Mouse (Mus musculus): Measurements from ENCODE around the gene Pou5f1.

Gene Pou5f1

DNA sequence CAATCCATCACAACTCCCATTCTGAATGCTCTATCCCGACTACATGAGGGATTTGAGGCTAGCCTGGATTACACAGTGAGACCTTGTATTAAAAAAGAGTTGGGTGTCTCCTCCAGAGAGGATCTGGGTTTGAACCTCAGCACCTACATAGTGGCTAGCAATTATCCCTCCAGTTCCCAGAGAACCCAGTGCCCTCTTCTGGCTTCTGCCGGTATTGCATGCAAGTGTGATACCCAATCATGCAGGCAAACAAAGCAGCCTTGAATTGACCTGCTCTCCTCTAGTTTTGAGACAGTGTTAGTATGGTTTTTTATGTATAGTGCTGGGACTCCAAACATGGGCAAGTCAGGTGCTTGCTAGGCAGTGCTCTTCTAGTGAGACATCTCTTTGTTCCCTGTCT, 8.1 kb downstream of the Pou5f1 start:
- peak; percentile 48 for DNase-seq (ENCODE audit: low spot score)

GRCm38 (mm10) chr17:35514756-35515155, 8.9 kb downstream of the Pou5f1 start:
- DNase-seq (ENCODE audit: low spot score), result no peak

- DNase-seq (ENCODE audit: low spot score), result no peak
These were observed 10.3 kb downstream of the Pou5f1 start for GRCm38 (mm10) chr17:35515911-35516640.

DNA sequence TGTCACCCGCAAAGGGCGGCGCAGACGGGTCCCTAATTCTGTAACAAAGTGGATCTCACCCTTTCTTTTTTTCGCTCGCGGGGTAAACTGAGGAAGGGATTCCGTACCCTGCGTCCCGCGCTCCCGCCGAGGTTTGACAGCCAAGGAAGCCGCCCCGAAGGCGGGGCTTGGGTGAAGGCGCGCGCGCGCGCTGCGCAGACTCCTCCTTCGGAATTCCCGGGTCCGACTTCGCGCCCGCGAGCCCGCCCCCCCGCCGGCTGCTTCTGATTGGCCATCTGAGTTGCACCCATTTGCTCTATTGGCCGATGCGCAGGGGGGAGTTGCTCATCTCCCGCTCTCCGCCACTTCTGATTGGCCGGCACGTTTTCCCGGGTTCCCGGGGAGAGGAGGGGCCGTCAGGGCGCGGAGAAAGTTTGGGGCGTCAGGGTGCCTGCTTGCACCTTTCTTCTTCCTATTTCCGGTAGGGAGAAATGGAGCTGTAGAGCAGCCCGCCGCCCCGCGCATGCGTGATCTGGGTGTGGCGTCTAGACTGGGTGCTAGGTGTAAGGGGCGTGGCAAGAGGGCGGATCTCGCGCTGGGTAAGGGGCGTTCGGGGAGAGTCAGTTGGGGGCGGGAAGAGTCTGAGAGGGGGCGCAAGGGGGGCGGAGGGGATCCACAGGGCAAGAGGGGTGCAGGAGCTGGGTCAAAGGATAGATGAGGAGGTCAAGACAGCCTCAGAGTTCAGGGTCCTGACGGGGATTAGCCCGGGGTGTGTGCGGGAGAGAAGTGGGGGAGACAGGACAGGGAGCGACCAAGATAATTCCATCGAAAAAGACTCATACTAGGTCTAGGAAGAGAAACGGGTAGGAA, 11.1 kb downstream of the Pou5f1 start, which contains the start of the genes Tcf19 and Cchcr1:
Gene Tcf19, minus strand, starts transcription at position 173 of the 849 bp plus-strand sequence.
Gene Cchcr1, plus strand, starts transcription at position 449 of the 849 bp plus-strand sequence.
- DNase-seq (ENCODE audit: low spot score), result peak; percentile 92

DNA sequence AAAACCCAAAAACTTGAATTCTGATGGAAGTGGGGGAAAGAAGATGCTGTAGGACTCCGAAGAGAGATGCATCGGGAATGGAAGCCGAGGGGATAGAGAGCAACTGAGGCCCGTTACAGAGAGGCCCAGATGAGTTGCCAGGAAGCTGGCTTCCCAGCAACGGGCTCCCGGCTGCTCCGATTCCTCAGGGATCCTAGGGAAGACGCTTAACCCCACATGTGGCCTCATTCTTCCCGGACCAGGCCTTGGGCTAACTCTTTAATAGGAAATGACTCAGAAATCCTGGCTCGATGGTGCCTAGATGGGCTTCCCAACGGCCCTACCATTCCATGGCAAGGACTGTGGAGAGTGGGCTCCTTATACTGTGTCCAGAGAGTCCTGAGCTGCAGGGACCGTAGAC, 11.7 kb downstream of the Pou5f1 start:
- DNase-seq (ENCODE audit: low spot score), result no peak

GRCm38 (mm10) chr17:35524354-35524753, 18.5 kb downstream of the Pou5f1 start:
- no peak for DNase-seq (ENCODE audit: low spot score)

- DNase-seq (ENCODE audit: low spot score), result no peak
These were observed 20.8 kb downstream of the Pou5f1 start for GRCm38 (mm10) chr17:35526644-35527043.

- DNase-seq (ENCODE audit: low spot score), result no peak
These were observed 26.5 kb downstream of the Pou5f1 start for GRCm38 (mm10) chr17:35532360-35532759.

DNA sequence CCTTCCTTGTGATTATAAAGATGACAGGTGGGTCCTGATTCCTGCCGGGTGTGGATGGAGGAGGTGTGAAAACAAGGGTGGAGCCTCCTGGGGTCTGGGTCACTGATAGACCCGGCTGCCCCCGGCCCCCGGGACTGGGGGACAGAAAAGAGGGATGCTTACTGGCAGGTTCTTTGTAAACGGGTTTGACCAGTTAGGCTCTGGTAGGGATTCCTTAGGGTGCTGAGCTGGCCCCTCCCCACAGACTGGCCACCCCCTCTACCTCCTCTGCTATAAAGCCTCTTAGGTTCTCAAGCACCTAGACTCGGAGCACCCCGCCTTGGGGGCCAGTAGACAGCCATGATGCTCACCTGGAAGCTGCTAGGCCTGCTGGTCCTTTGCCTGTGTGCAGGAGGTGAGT, 27.1 kb downstream of the Pou5f1 start, which contains the start of gene Psors1c2:
Gene Psors1c2, plus strand, starts transcription at position 301 of the 400 bp plus-strand sequence.
- no peak for DNase-seq (ENCODE audit: low spot score)

DNA sequence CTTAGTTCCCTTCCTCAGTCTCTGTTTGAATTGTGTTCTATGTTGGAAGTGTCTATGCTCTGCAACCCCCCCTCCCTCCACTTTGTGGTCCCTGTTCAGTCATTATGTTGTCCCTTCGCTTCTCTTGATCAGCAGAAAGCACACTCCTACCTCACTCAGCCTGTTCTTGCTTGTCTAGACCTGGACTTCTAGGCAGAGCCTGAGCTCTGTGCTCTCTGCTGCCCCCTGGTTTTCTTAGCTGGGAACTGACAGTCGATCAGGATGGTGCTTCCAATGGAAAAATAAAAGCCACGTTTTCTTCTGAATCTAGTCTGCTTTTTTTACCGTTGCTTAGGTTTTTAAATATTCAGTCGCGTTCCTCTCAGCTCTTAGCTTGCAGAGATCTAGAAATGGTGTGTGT, 28.5 kb downstream of the Pou5f1 start:
- peak; percentile 56 for DNase-seq (ENCODE audit: low spot score)

DNA sequence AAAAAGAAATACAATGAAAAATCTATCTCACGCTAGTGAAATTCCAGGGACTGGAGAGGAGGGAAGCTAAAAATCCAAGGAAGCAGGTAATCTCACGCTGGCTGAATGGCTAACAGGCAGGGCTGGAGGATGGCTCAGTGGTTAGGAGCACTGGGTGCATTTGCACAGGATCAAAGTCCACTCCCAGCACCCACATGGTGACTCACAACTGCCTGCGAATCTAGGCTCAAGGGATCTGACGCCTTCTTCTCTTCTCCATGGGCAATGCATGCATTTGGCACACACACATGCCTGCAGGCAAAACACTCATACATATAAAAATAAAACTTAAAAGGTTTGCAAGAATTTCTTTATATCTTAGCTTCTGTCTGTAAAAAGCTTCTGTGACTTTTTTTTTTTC, 31.6 kb downstream of the Pou5f1 start:
- no peak for DNase-seq (ENCODE audit: low spot score)

DNA sequence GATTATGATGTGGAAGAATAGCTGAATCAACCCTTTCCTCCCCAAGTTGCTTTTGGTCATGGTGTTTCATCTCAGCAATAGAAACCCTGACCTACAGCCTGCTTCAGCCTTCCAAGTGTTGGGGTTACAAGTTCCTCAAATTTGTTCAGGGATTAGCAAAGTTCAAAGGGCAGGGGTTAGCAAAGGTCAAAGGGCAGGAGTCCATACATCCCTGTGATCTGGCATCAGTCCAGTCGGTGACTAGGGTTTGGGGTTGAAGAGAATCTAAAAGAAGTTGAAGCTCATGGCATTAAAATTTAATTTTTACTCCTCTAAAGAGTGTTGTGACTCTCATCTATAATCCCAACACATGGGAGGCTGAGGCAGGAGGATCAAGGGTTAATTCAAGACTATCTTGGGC, 32.7 kb downstream of the Pou5f1 start:
- no peak for DNase-seq (ENCODE audit: low spot score)

DNA sequence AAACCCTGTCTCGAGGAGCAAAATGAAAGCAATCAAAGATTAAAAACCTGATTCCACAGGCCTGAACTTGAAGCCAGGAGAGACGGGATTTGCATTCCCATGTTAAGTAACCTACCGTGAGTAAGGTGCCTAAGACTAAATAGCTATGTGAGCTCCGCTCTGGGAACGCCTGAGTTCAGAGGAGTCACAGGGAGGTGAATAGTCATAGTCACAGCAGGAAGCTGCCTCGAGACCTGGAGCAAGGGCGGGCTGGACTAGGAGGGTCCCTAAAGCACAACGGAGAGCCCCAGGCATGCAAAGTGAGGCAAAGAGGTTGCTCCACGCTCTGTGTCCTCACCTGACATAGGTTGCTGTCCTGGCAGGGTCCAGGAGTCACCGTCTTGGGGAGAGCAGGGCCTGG, 33.7 kb downstream of the Pou5f1 start:
- no peak for DNase-seq (ENCODE audit: low spot score)

DNA sequence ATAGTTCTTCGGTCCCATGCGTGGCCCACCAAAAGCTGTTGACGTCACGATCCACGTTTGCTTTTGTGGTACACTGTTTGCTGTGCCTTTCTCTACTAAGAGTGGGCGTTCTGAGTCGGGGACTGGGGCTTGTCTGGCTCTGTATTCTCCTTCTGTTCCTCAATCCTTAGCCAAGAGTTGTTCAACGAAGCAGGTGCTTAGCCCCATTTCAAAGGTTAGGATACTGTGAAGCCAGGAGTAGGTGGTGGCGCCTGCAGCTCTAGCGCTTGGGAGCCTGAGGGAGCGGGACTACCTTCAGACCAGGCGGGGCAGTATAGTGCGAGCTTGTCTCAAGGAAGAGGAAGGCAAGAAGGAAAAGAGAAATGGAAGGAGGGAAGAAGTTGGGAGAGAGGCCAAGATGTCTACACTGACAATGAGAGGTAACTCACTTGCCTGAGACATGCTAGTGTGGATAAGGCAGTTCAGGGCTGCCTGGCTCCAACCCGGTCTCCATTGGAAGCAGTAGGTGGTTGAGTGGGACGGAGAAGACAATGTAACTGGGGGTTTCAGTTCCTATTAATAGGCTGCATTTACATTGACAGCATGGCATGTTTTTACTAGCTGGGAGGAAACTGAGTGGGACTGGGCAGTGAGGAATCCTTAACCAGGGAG, 37.1 kb downstream of the Pou5f1 start:
- DNase-seq (ENCODE audit: low spot score), result no peak

DNA sequence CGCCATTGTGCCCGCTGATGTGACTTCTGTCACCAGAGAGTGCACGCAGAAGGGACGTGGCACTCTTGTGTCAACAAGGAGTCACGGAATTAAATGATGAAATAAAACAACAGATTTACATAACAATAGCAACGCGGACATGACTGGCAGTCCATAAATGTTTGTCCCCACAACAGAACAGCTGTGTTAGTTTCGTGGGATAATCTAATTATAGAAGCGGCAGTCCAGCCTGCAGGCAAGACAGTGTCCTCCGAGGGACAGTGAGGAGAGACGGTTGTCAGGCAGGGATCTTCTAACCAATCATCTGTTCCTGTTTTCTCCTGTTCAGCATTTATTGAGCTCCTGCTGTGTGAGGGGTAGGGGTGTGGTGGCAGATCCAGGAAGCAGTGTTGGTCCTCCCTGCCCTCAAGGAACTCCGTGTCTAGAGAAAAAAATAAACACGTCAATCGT, 37.6 kb downstream of the Pou5f1 start:
- no peak for DNase-seq (ENCODE audit: low spot score)

DNA sequence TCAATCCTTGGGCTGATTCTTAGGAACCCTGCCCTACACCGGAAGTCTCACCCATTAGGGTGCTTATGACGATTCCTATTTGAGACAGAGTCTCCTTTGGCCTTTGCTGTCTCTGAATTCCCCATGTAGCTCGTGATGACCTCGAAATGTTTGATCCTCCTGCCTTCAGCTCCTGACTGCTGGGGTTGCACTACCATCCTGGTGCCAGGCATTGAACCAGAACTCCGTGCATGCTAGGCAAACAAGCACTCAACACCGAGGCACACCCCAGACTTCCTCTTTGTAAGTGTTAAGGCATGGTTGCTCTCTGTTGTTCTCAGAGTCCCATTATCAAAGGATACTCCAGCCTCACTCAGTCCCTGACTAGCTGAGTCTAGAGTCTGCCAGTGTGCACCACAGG, 38.2 kb downstream of the Pou5f1 start:
- DNase-seq (ENCODE audit: low spot score), result no peak

- DNase-seq (ENCODE audit: low spot score), result no peak
These were observed 38.9 kb downstream of the Pou5f1 start for GRCm38 (mm10) chr17:35544680-35545079.

DNA sequence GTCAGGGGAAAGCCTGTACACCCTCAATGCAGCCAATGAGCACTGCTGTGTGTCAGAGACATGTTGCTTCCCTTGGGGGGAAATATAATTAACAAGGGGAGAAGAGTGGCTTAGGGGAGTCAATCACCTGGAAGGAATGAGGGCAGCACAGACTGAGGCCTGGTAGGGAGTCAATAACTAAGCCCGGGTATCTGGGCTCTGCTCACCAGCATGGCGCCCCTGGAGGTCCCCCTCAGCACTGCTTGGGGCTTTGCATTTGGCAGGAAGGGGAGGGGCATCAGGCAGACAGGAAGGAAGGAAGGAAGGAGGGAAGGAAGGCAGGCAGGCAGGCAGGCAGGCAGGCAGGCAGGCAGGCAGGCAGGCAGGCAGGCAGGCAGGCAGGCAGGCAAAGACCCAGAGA, 41.6 kb downstream of the Pou5f1 start:
- no peak for DNase-seq (ENCODE audit: low spot score)

- DNase-seq (ENCODE audit: low spot score), result no peak
These were observed 42.8 kb downstream of the Pou5f1 start for GRCm38 (mm10) chr17:35548636-35549035.

DNA sequence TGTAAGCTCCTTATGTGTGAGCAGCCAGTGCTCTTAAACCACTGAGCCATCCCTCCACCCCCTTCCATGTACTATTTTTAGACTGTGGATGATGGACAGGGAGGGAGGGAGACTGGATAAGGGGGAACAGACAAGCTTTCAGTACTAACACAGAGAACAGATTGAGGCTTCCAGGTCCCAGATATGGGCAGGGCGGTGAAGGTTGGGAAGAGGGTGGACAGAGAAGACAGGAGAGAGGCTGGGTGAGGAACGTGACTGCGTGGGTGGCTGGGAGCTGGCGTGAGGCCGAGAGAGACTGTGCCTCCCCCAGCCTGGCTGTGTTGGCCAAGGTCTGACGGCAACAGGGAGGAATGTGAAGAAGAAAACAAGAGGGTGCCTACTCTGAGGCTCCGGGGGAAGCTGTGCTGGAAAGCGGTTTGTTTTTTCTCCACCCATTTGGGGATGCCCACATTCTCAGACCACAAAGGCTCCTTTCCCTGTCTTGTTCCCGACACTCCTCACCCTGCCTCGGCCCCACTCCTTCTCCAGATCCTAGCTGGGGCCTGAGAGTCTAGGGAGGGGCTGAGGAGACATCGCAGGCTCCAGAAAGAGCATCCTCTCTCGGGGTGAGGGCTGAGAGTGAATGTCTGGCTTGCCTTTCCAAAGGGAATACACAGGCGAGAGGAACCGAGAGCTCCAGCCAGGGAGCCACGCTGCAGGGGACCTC, 43.8 kb downstream of the Pou5f1 start:
- DNase-seq (ENCODE audit: low spot score), result peak; percentile 59

DNA sequence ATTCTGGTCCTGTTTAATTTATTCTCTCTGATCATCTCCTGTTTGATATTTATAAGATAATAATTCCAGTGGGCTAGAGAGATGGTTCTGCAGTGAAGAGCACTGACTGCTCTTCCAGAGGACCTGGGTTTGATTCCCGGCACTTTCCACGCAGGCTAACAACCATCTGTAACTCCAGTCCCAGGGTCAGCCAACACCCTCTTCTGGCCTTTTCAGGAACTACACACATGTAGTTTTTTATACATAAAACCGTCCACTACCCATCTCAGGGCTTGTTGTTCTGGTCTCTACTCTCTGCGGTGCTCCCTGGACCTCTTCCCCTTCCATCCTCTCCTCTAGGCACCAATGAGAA, 44.3 kb downstream of the Pou5f1 start:
- no peak for DNase-seq (ENCODE audit: low spot score)

GRCm38 (mm10) chr17:35550871-35551270, 45.1 kb downstream of the Pou5f1 start:
- no peak for DNase-seq (ENCODE audit: low spot score)

Measured in ovary, postnatal 10 days (tissue).